Comparison of ENCODE assay signal across 18 mouse cellular contexts in the genomic region with DNA sequence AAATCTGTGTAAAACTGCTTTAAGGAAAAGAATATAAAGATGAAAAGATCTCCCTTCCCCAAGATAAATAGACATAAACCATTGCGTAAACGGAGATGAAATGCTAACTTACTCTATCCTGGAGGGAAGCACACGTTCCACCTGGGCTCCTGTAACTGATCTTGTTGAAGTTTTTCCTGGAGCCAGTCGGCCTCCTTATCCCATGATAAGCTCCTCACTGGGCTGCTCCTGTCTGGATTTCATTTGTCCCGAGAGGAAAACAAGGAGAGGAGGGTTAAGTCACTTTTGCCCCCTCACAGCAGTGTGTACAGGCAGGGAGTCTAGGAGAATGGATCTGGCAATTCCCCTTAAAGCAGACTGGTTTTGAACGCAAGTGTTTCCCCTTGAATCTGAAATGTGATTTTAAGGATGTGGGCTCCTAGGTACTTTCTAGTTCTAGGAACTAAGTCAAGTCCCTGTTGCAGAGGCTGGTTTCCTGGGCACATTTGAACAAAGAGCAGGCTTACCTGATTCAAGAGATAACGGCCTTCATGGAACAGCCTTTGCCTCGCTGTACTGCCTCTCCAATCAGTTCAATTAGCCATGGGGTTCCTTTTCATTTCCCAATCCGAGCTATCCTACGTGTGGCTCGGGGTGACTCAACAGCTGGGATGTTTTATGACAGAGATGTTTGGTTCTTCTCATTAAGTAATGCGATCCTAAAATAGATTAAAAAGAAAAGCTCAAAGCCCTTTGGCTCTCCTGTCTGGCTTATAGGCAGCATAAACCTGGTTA. TPM values are rescaled to one million over a fixed set of nuclear protein-coding genes. Genes with fewer than 3 reads are reported as not detected.
DNase-seq lines count a peak whose midpoint lies in the region; ATAC-seq and TF ChIP-seq lines count a peak whose summit lies in the region.
"Had no signal": no experiment of that assay in that cellular context is flagged by ENCODE, and none has a peak within 500 bp of the region (broad histone marks: within the 10 kb centered on the region; RNA-seq: fewer than 3 reads in every experiment).

No protein-coding gene starts in this region.

- no peaks in the 10 kb centered on the region for H3K27me3 ChIP-seq in hindbrain, embryonic 10.5 days (ENCODE audit: insufficient read depth, poor library complexity, severe bottlenecking)
- H3K27me3 ChIP-seq in hindbrain, embryonic 12.5 days, result no peaks in the 10 kb centered on the region
- H3K27me3 ChIP-seq in E14TG2a.4 (ENCODE audit: insufficient read depth, low read length), result no peaks in the 10 kb centered on the region
- H3K27me3 ChIP-seq in intestine, embryonic 16.5 days (replicated peaks; ENCODE audit: control insufficient read depth, insufficient read depth, low read length), result no peaks in the 10 kb centered on the region
- H3K27me3 ChIP-seq: embryonic facial prominence, embryonic 15.5 days; heart, embryonic 15.5 days; midbrain, embryonic 12.5 days had no signal

- WGBS in hindbrain, embryonic 10.5 days, result 36% methylated on average over 12 of the region's 12 CpGs
- WGBS in hindbrain, embryonic 12.5 days, result 43% methylated on average over 12 of the region's 12 CpGs
- WGBS in intestine, embryonic 16.5 days, result 21% methylated on average over 12 of the region's 12 CpGs

- ATAC-seq in hindbrain, embryonic 12.5 days (ENCODE audit: low FRiP score), result no peak
- ATAC-seq in intestine, embryonic 16.5 days, result peak; percentile 88
- ATAC-seq: forebrain, embryonic 14.5 days; hindbrain, embryonic 16.5 days had no signal

- DNase-seq in hindbrain, embryonic 10.5 days (ENCODE audit: low spot score), result no peak
- DNase-seq in embryo, embryonic 9.5 days (ENCODE audit: extremely low spot score), result peak; percentile 31
- no peak for DNase-seq in c-Kit-positive CD71-positive TER-119-positive erythroid progenitor cells, embryonic 14.5 days (ENCODE audit: low spot score)
- DNase-seq in layer of hippocampus, postnatal 36 days, result no peak
- DNase-seq in layer of hippocampus, adult 11-12 months (ENCODE audit: low spot score), result no peak
- DNase-seq: cerebellum, adult 8-10 months; gastrocnemius, postnatal 14 days; liver; lung, postnatal 14 days; right cerebral cortex, postnatal 14 days had no signal

- no peaks in the 10 kb centered on the region for H3K36me3 ChIP-seq in hindbrain, embryonic 10.5 days
- no peaks in the 10 kb centered on the region for H3K36me3 ChIP-seq in hindbrain, embryonic 12.5 days
- no peaks in the 10 kb centered on the region for H3K36me3 ChIP-seq in E14TG2a.4 (ENCODE audit: insufficient read depth, low read length)
- no peaks in the 10 kb centered on the region for H3K36me3 ChIP-seq in intestine, embryonic 16.5 days (ENCODE audit: control insufficient read depth, insufficient read depth, low read length)
- H3K36me3 ChIP-seq: embryonic facial prominence, embryonic 15.5 days; heart, embryonic 15.5 days; midbrain, embryonic 12.5 days had no signal

- H3K4me3 ChIP-seq in hindbrain, embryonic 10.5 days, result no peak overlapping the region
- H3K4me3 ChIP-seq in hindbrain, embryonic 12.5 days, result no peak overlapping the region
- 0 out of 2 replicates have a peak overlapping the region, but pooled peaks have one; percentile 7 for H3K4me3 ChIP-seq in E14TG2a.4 (replicated peaks; ENCODE audit: low read length)
- no peak overlapping the region for H3K4me3 ChIP-seq in intestine, embryonic 16.5 days (ENCODE audit: low read length)
- H3K4me3 ChIP-seq: embryonic facial prominence, embryonic 15.5 days; heart, embryonic 15.5 days; midbrain, embryonic 12.5 days had no signal

- peak overlapping the region; percentile 24; the same call in 1 of the 2 replicates for H3K27ac ChIP-seq in hindbrain, embryonic 10.5 days
- H3K27ac ChIP-seq in hindbrain, embryonic 12.5 days, result no peak overlapping the region
- peak overlapping the region; percentile 40 for H3K27ac ChIP-seq in intestine, embryonic 16.5 days (ENCODE audit: low read length)
- H3K27ac ChIP-seq: embryonic facial prominence, embryonic 15.5 days; heart, embryonic 15.5 days; midbrain, embryonic 12.5 days had no signal

- H3K4me1 ChIP-seq in hindbrain, embryonic 10.5 days (replicated peaks), result peaks cover 6% of the 10 kb centered on the region; the same call in 1 of the 2 replicates
- no peaks in the 10 kb centered on the region for H3K4me1 ChIP-seq in hindbrain, embryonic 12.5 days
- peaks cover 47% of the 10 kb centered on the region for H3K4me1 ChIP-seq in E14TG2a.4 (replicated peaks; ENCODE audit: low read depth, low read length)
- H3K4me1 ChIP-seq in intestine, embryonic 16.5 days (ENCODE audit: control insufficient read depth, insufficient read depth, low read length), result 0 out of 2 replicates have a peak, but pooled peaks cover 5% of the 10 kb centered on the region
- H3K4me1 ChIP-seq: midbrain, embryonic 12.5 days had no signal

- H3K9me3 ChIP-seq in hindbrain, embryonic 10.5 days, result no peaks in the 10 kb centered on the region
- H3K9me3 ChIP-seq in hindbrain, embryonic 12.5 days (replicated peaks), result no peaks in the 10 kb centered on the region
- H3K9me3 ChIP-seq in E14TG2a.4 (ENCODE audit: low read length), result no peaks in the 10 kb centered on the region
- no peaks in the 10 kb centered on the region for H3K9me3 ChIP-seq in intestine, embryonic 16.5 days (ENCODE audit: control insufficient read depth, low read length)
- H3K9me3 ChIP-seq: embryonic facial prominence, embryonic 15.5 days; heart, embryonic 15.5 days; midbrain, embryonic 12.5 days had no signal

- no peak overlapping the region for H3K4me2 ChIP-seq in hindbrain, embryonic 12.5 days (replicated peaks)
- H3K4me2 ChIP-seq in intestine, embryonic 16.5 days (ENCODE audit: low read depth, low read length), result no peak overlapping the region
- H3K4me2 ChIP-seq: embryonic facial prominence, embryonic 15.5 days; heart, embryonic 15.5 days; midbrain, embryonic 12.5 days had no signal

- TF ChIP-seq CTCF in E14TG2a.4 (conservative IDR thresholded peaks at IDR 0.05; ENCODE audit: low read length), result no peak

- H3K9ac ChIP-seq in hindbrain, embryonic 12.5 days, result no peak overlapping the region
- no peak overlapping the region for H3K9ac ChIP-seq in intestine, embryonic 16.5 days (ENCODE audit: low read depth, low read length)
- H3K9ac ChIP-seq: embryonic facial prominence, embryonic 15.5 days; heart, embryonic 15.5 days; midbrain, embryonic 12.5 days had no signal

RNA-seq across cellular contexts. Expression of a gene that starts 48.3 kb away (rescaled TPM):
- 62.1 and 74.8 TPM in 2 replicates for polyA plus RNA-seq in hindbrain, embryonic 10.5 days (2016; fragmentation: Nextera tagmentation; extraction: Ambion mirVana)
- polyA plus RNA-seq in hindbrain, embryonic 12.5 days (2016; fragmentation: Nextera tagmentation; extraction: Ambion mirVana), result 83.2 and 96.6 TPM in 2 replicates
- polyA plus RNA-seq in intestine, embryonic 16.5 days (2015; fragmentation: Nextera tagmentation; extraction: Ambion mirVana), result 93.5 and 111 TPM in 2 replicates
- total RNA-seq in layer of hippocampus, postnatal 36 days (2021), result 100 to 1,000 TPM; 174 to 180 TPM

RNA-seq across cellular contexts. Expression of a gene that starts 48.5 kb away (rescaled TPM):
- 2.8 and 4.3 TPM in 2 replicates for polyA plus RNA-seq in hindbrain, embryonic 10.5 days (2016; fragmentation: Nextera tagmentation; extraction: Ambion mirVana)
- 3.8 and 4.0 TPM in 2 replicates for polyA plus RNA-seq in hindbrain, embryonic 12.5 days (2016; fragmentation: Nextera tagmentation; extraction: Ambion mirVana)
- 3.5 and 3.7 TPM in 2 replicates for polyA plus RNA-seq in intestine, embryonic 16.5 days (2015; fragmentation: Nextera tagmentation; extraction: Ambion mirVana)
- 10 to 100 TPM; 22.5 to 25.7 TPM for total RNA-seq in layer of hippocampus, postnatal 36 days (2021)
